In genomic region chr9:21449710-21450109, GRCm38 (mm10) we compare ENCODE assay signal across 16 mouse cellular contexts. TPM values are rescaled to one million over a fixed set of nuclear protein-coding genes. Genes with fewer than 3 reads are reported as not detected.
DNase-seq lines count a peak whose midpoint lies in the region; ATAC-seq lines count a peak whose summit lies in the region.
"Had no signal": no experiment of that assay in that cellular context is flagged by ENCODE, and none has a peak within 500 bp of the region (broad histone marks: within the 10 kb centered on the region; RNA-seq: fewer than 3 reads in every experiment).

No protein-coding gene starts in this region.

- H3K4me1 ChIP-seq in kidney, embryonic 15.5 days: peaks cover 22% of the 10 kb centered on the region
- H3K4me1 ChIP-seq: forebrain, embryonic 13.5 days; hindbrain, embryonic 15.5 days; midbrain, embryonic 12.5 days; neural tube, embryonic 12.5 days had no signal

- 85% methylated on average over 2 of the region's 2 CpGs for WGBS in kidney, embryonic 15.5 days

- no peak overlapping the region for H3K9ac ChIP-seq in kidney, embryonic 15.5 days
- H3K9ac ChIP-seq: forebrain, embryonic 13.5 days; hindbrain, embryonic 15.5 days; midbrain, embryonic 12.5 days; neural tube, embryonic 12.5 days; stomach, embryonic 15.5 days had no signal

- peaks cover 4% of the 10 kb centered on the region; the same call in 1 of the 2 replicates for H3K36me3 ChIP-seq in kidney, embryonic 15.5 days

- no peak overlapping the region for H3K4me2 ChIP-seq in kidney, embryonic 15.5 days
- H3K4me2 ChIP-seq: forebrain, embryonic 13.5 days; hindbrain, embryonic 15.5 days; midbrain, embryonic 12.5 days; neural tube, embryonic 12.5 days; stomach, embryonic 15.5 days had no signal

- no peaks in the 10 kb centered on the region for H3K27me3 ChIP-seq in kidney, embryonic 15.5 days
- H3K27me3 ChIP-seq: forebrain, embryonic 13.5 days; hindbrain, embryonic 15.5 days; midbrain, embryonic 12.5 days; neural tube, embryonic 12.5 days; stomach, embryonic 15.5 days had no signal

- no peak for ATAC-seq in kidney, embryonic 15.5 days (replicated peaks; ENCODE audit: low FRiP score)
- ATAC-seq: forebrain, embryonic 13.5 days had no signal

- H3K9me3 ChIP-seq in kidney, embryonic 15.5 days (replicated peaks): no peaks in the 10 kb centered on the region
- H3K9me3 ChIP-seq: forebrain, embryonic 13.5 days; hindbrain, embryonic 15.5 days; midbrain, embryonic 12.5 days; neural tube, embryonic 12.5 days; stomach, embryonic 15.5 days had no signal

- intact Hi-C loops in left cerebral cortex, postnatal 36 days (cut with DNase I): no loop called here

- no peak overlapping the region for H3K4me3 ChIP-seq in kidney, embryonic 15.5 days (replicated peaks)
- H3K4me3 ChIP-seq: forebrain, embryonic 13.5 days; hindbrain, embryonic 15.5 days; midbrain, embryonic 12.5 days; neural tube, embryonic 12.5 days; stomach, embryonic 15.5 days had no signal

- H3K27ac ChIP-seq in kidney, embryonic 15.5 days: peak overlapping the region; percentile 20; the same call in 1 of the 2 replicates
- H3K27ac ChIP-seq: forebrain, embryonic 13.5 days; hindbrain, embryonic 15.5 days; midbrain, embryonic 12.5 days; neural tube, embryonic 12.5 days; stomach, embryonic 15.5 days had no signal

- no peak for DNase-seq in kidney, postnatal 10 days
- DNase-seq in CD4-positive, CD25-positive, alpha-beta regulatory T cell, adult 2 months (ENCODE audit: low read depth, low spot score): peak; percentile 71
- DNase-seq in CD8-positive naive resting alpha-beta T cell, adult 2 months (ENCODE audit: low read depth in 2 of 2, low spot score in 2 of 2): peak; percentile 25 to 37
- DNase-seq in naive thymus-derived CD4-positive, alpha-beta T cell, adult 2 months (ENCODE audit: low read depth): peak; percentile 82
- DNase-seq in layer of hippocampus, adult 18-20 months (ENCODE audit: low spot score in 2 of 2): no peak
- DNase-seq in left cerebral cortex, postnatal 36 days (ENCODE audit: low spot score in 2 of 2): no peak
- DNase-seq: cerebellum, postnatal 14 days; gastrocnemius, postnatal 10 days; lung, adult 2 months; right cerebral cortex, postnatal 25 days had no signal

RNA-seq across cellular contexts. Expression of gene Dnm2, which starts 25.0 kb away (rescaled TPM):
- 75.3 and 79.1 TPM in 2 replicates for polyA plus RNA-seq in kidney, embryonic 15.5 days (2015; fragmentation: Nextera tagmentation; extraction: Ambion mirVana)
- 10 to 100 TPM; 59.8 to 59.9 TPM for total RNA-seq in layer of hippocampus, adult 18-20 months (2021)
- total RNA-seq in left cerebral cortex, postnatal 36 days (2021): 10 to 100 TPM; 48.1 to 71.8 TPM

RNA-seq across cellular contexts. Expression of gene Qtrt1, which starts 38.1 kb away (rescaled TPM):
- 56.5 and 63.3 TPM in 2 replicates for polyA plus RNA-seq in kidney, embryonic 15.5 days (2015; fragmentation: Nextera tagmentation; extraction: Ambion mirVana)
- 10 to 100 TPM; 26.0 to 36.4 TPM for total RNA-seq in layer of hippocampus, adult 18-20 months (2021)
- 10 to 100 TPM; 19.1 to 31.3 TPM for total RNA-seq in left cerebral cortex, postnatal 36 days (2021)

Comparison
In these comparisons a context has a peak if more than half of its experiments do, and no peak if none do; other contexts are left out.
1. DNase-seq: peak in CD4-positive, CD25-positive, alpha-beta regulatory T cell, adult 2 months (single experiment), CD8-positive naive resting alpha-beta T cell, adult 2 months (2 of 2) and naive thymus-derived CD4-positive, alpha-beta T cell, adult 2 months (single experiment); none in kidney, postnatal 10 days (single experiment), layer of hippocampus, adult 18-20 months (0 of 2) and left cerebral cortex, postnatal 36 days (0 of 2).